Mouse (Mus musculus) small intestine, adult 2 months (tissue): Measurements from ENCODE around the gene Syt2.

Experiments
- CTCF ChIP-seq: fragments of 200-500 bp; IDR thresholded peaks from 2 replicates; pipeline ENCODE4 v1.5.1; 2012; ENCODE audit warnings: low read depth, mild to moderate bottlenecking, control low read depth, inconsistent platforms, low read length, moderate library complexity, mixed read lengths; ENCODE audit not compliant: insufficient replicate concordance, insufficient read length; ENCODE audit errors: extremely low read depth
- POLR2A ChIP-seq: fragments of 200-500 bp; IDR thresholded peaks from 2 replicates; pipeline ENCODE4 v1.6.1; 2012; ENCODE audit warnings: low read depth, mild to moderate bottlenecking, control low read depth, inconsistent platforms, low read length, moderate library complexity

DNA sequence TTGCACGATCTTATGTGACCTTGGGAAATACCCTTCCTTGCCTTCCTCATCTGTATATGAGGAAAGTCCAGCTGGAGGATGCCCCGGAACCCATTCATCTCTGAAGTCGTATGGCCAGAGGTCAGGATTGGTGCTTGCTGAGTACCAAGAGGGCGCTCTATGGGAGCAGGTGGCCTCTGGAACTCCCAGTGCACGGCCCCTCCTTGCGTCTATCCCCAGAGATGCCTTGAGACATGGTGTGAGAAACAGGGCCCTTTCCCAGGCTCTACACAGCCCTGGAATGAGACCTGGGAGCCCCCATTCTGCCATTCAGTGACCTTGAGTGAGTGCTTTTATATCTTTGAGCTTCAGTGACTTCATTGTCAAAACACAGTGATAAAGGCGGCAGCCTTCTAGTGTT is 64.6 kb downstream of the Syt2 start:
- TF ChIP-seq CTCF (no peak), POLR2A (no peak)
